Mouse (Mus musculus) liver, adult 2 months (tissue): ENCODE data around the gene Wbp1l. TPM values are rescaled to one million over a fixed set of nuclear protein-coding genes. Genes with fewer than 3 reads are reported as not detected.

ENCODE experiments used
- DNase-seq: peaks from one replicate; pipeline ENCODE4 v3.0.0-alpha.2; 2011; ENCODE audit warnings: low read depth, low spot score; ENCODE audit errors: extremely low read depth
- H3K27ac ChIP-seq: fragments of 200-500 bp; replicated peaks from 2 replicates; pipeline ENCODE4 v1.5.1; 2012; ENCODE audit warnings: low read depth, mild to moderate bottlenecking, control low read depth, inconsistent platforms, low read length; ENCODE audit not compliant: insufficient read depth
- H3K27me3 ChIP-seq: fragments of 200-500 bp; 2 replicates; pipeline ENCODE4 v1.6.1; 2012; ENCODE audit warnings: mild to moderate bottlenecking, moderate library complexity, low read length, inconsistent platforms; ENCODE audit not compliant: control insufficient read depth, insufficient read depth
- H3K36me3 ChIP-seq: fragments of 200-500 bp; 2 replicates; pipeline ENCODE4 v1.6.1; 2012; ENCODE audit warnings: low read length, inconsistent platforms; ENCODE audit not compliant: control insufficient read depth, insufficient read depth
- H3K4me1 ChIP-seq: fragments of 200-500 bp; 2 replicates; pipeline ENCODE4 v1.6.1; 2011; ENCODE audit warnings: low read length; ENCODE audit not compliant: control insufficient read depth, insufficient read depth
- H3K4me3 ChIP-seq: fragments of 200-500 bp; 2 replicates; pipeline ENCODE4 v1.5.1; 2011; ENCODE audit warnings: low read depth, mild to moderate bottlenecking, control low read depth, low read length, moderate library complexity; ENCODE audit not compliant: insufficient read depth
- H3K79me2 ChIP-seq: fragments of 200-500 bp; 2 replicates; pipeline ENCODE4 v1.6.1; 2012; ENCODE audit warnings: inconsistent platforms, mild to moderate bottlenecking, low read length, moderate library complexity; ENCODE audit not compliant: control insufficient read depth, insufficient read depth
- H3K9ac ChIP-seq: fragments of 200-500 bp; 2 replicates; pipeline ENCODE4 v1.6.1; 2012; ENCODE audit warnings: low read depth, mild to moderate bottlenecking, control low read depth, inconsistent platforms, low read length
- CTCF ChIP-seq: fragments of 200-500 bp; IDR thresholded peaks from 2 replicates; pipeline ENCODE4 v1.5.1; 2011; ENCODE audit warnings: low read depth, low read length, control low read depth
- POLR2A ChIP-seq: fragments of 200-500 bp; IDR thresholded peaks from 2 replicates; pipeline ENCODE4 v1.6.1; 2011; ENCODE audit warnings: low read length, control low read depth; ENCODE audit not compliant: insufficient read depth; ENCODE audit errors: extremely low read depth
- WGBS: fragments of 180-500 bp; shearing (Covaris S2); methylation state at CpG from one replicate; pipeline ENCODE4 v1.1.7; 2018; 5-methylcytosine and 5-hydroxymethylcytosine counted together
- polyA plus RNA-seq: library from polyadenylated mRNA; depleted of rRNA; stranded (reverse); fragments of >200 nt; gene quantifications from 2 replicates; pipeline ENCODE4 v1.2.3, GENCODE M21; 2012
- total RNA-seq: library from RNA; depleted of rRNA; stranded (reverse); fragments of >200 nt; gene quantifications from 2 replicates; pipeline ENCODE4 v1.2.3, GENCODE M21; 2014

Gene Wbp1l
- total and polyA plus RNA-seq, 2 experiments, result 66.7 to 140 TPM

GRCm38 (mm10) chr19:46643236-46643635, 44.4 kb downstream of the Wbp1l start:
- no peak for TF ChIP-seq CTCF
- no peak for TF ChIP-seq POLR2A
- WGBS, result 39% methylated on average over 5 of the region's 5 CpGs
- Histone ChIP-seq H3K4me3 (no peak overlapping the region), H3K9ac (no peak overlapping the region), H3K79me2 (peaks cover 25% of the 10 kb centered on the region; the same call in 1 of the 2 replicates), H3K27ac (peak overlapping the region; percentile 93), H3K27me3 (no peaks in the 10 kb centered on the region), H3K4me1 (peaks cover 60% of the 10 kb centered on the region), H3K36me3 (peaks cover 11% of the 10 kb centered on the region; the same call in 1 of the 2 replicates)
- DNase-seq, result no peak

GRCm38 (mm10) chr19:46644343-46644792, 45.5 kb downstream of the Wbp1l start:
- H3K4me1 ChIP-seq, result peaks cover 60% of the 10 kb centered on the region
- H3K4me3 ChIP-seq, result no peak overlapping the region
- TF ChIP-seq CTCF (no peak), POLR2A (no peak)
- H3K9ac ChIP-seq, result peak overlapping the region; percentile 71
- peaks cover 17% of the 10 kb centered on the region; the same call in 1 of the 2 replicates for H3K36me3 ChIP-seq
- no peak for DNase-seq
- 29% methylated on average over 10 of the region's 10 CpGs for WGBS
- H3K27ac ChIP-seq, result peak overlapping the region; percentile 93
- H3K27me3 ChIP-seq, result no peaks in the 10 kb centered on the region
- peaks cover 30% of the 10 kb centered on the region; the same call in 1 of the 2 replicates for H3K79me2 ChIP-seq

- peak; percentile 94 for DNase-seq
- Histone ChIP-seq H3K79me2 (peaks cover 30% of the 10 kb centered on the region; the same call in 1 of the 2 replicates), H3K36me3 (peaks cover 17% of the 10 kb centered on the region; the same call in 1 of the 2 replicates), H3K9ac (peak overlapping the region; percentile 71), H3K27ac (peak overlapping the region; percentile 93), H3K27me3 (no peaks in the 10 kb centered on the region), H3K4me3 (no peak overlapping the region), H3K4me1 (peaks cover 57% of the 10 kb centered on the region)
- TF ChIP-seq POLR2A, result no peak
- no peak; the same call in 1 of the 2 replicates for TF ChIP-seq CTCF
- WGBS, result 3% methylated on average over 12 of the region's 12 CpGs
Measured at GRCm38 (mm10) chr19:46644793-46645602, 46.1 kb downstream of the Wbp1l start.

DNA sequence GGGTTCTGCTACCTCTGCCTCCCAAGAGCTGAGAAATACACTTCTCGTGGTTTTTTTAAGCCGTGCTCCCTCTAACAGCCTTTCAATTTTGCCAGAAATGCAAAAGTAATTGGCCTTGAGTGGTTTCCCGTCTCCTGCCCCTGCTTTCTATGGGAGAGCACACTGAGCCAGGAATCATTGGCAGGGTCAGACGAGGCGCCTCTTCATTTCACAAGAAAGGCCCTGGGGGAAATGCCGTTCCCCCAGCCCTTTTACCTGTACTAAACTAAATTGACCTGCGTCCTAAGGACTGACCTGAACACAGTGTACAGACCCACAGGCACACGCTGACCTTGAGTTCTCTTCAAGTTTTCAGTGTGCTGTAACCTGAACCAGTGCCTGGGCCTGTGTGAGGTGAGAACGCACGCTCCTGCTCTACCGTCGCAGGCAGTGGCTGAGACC, 47.2 kb downstream of the Wbp1l start:
- TF ChIP-seq CTCF, result no peak
- no peak for TF ChIP-seq POLR2A
- no peaks in the 10 kb centered on the region for H3K27me3 ChIP-seq
- WGBS, result 19% methylated on average over 12 of the region's 12 CpGs
- peaks cover 25% of the 10 kb centered on the region; the same call in 1 of the 2 replicates for H3K79me2 ChIP-seq
- DNase-seq, result peak; percentile 97
- H3K9ac ChIP-seq, result peak overlapping the region; percentile 25
- H3K36me3 ChIP-seq, result peaks cover 17% of the 10 kb centered on the region; the same call in 1 of the 2 replicates
- H3K27ac ChIP-seq, result peak overlapping the region; percentile 93
- H3K4me1 ChIP-seq, result peaks cover 49% of the 10 kb centered on the region
- no peak overlapping the region for H3K4me3 ChIP-seq

GRCm38 (mm10) chr19:46647254-46647653, 48.4 kb downstream of the Wbp1l start:
- TF ChIP-seq CTCF, result no peak
- no peak for TF ChIP-seq POLR2A
- peaks cover 38% of the 10 kb centered on the region for H3K4me1 ChIP-seq
- WGBS, result 58% methylated on average over 3 of the region's 3 CpGs
- no peaks in the 10 kb centered on the region for H3K27me3 ChIP-seq
- H3K36me3 ChIP-seq, result peaks cover 21% of the 10 kb centered on the region; the same call in 1 of the 2 replicates
- H3K4me3 ChIP-seq, result no peak overlapping the region
- H3K27ac ChIP-seq, result no peak overlapping the region
- peaks cover 23% of the 10 kb centered on the region; the same call in 1 of the 2 replicates for H3K79me2 ChIP-seq
- no peak for DNase-seq
- no peak overlapping the region for H3K9ac ChIP-seq

GRCm38 (mm10) chr19:46647850-46648249, 49.0 kb downstream of the Wbp1l start:
- WGBS, result 70% methylated on average over 8 of the region's 8 CpGs
- H3K36me3 ChIP-seq, result peaks cover 23% of the 10 kb centered on the region; the same call in 1 of the 2 replicates
- no peak for DNase-seq

More at GRCm38 (mm10) chr19:46647850-46648249, 49.0 kb downstream of the Wbp1l start:
- H3K4me1 ChIP-seq, result peaks cover 32% of the 10 kb centered on the region
- H3K27me3 ChIP-seq, result no peaks in the 10 kb centered on the region
- H3K79me2 ChIP-seq, result peaks cover 17% of the 10 kb centered on the region; the same call in 1 of the 2 replicates
- peak; percentile 32; the same call in 1 of the 2 replicates for TF ChIP-seq CTCF
- TF ChIP-seq POLR2A, result no peak
- no peak overlapping the region for H3K4me3 ChIP-seq
- H3K27ac ChIP-seq, result no peak overlapping the region
- no peak overlapping the region for H3K9ac ChIP-seq
